Mouse (Mus musculus) ES-Bruce4 (cell line): ENCODE measurements around the gene Maff.

Experiments
- CTCF ChIP-seq: IDR thresholded peaks from one replicate; pipeline ENCODE4 v1.8.1; 2011; ENCODE audit warnings: low read depth, low read length
- POLR2A ChIP-seq: IDR thresholded peaks from one replicate; pipeline ENCODE4 v1.8.1; 2011; ENCODE audit warnings: low read length; ENCODE audit not compliant: insufficient read depth

- TF ChIP-seq POLR2A (no peak), CTCF (no peak)
These were observed 32.5 kb upstream of the Maff start for GRCm38 (mm10) chr15:79313848-79314369.
